8 mouse cellular contexts compared by ENCODE assay signal in the genomic region with DNA sequence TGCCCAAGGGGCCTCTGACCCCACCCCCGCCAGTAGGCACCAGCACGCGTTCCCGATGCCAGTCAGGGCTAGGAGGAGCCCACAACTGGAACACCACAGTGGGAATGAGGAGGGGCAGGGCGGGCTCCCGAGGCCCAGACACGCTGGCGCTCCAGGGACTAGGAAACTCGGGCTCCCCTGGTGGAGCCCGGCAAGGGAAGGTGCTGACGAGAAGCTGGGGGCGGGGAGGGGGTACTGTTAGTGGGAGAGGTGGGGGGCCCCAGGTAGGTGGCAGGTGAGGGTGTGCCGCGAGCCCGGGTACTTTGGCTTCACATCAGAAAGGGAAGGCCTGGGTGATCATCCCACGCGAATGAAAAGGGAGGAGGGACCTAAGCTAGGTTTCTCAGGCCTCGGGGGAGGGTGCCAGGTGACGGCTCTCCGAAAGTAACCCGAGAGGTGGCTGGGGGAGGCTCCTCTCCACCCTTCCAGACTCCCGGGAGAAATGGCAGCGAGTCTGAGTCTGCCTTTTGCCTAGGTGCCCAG. TPM values are rescaled to one million over a fixed set of nuclear protein-coding genes. Genes with fewer than 3 reads are reported as not detected.
A peak's percentile ranks its signal among the peaks of the same experiment; 100 is the strongest.
DNase-seq lines count a peak whose midpoint lies in the region; ATAC-seq lines count a peak whose summit lies in the region.

No protein-coding gene starts in this region.

- peak; percentile 77 for DNase-seq in cerebellum, adult 11-12 months
- no peak for DNase-seq in cerebellum, adult 9-10 months
- DNase-seq in MN1 (ENCODE audit: low spot score) (peak; percentile 59), liver (peak; percentile 54)
- DNase-seq in layer of hippocampus, adult 9-10 months (ENCODE audit: low spot score) = no peak

- peak overlapping the region; percentile 80 for H3K4me2 ChIP-seq in hindbrain, embryonic 13.5 days
- peak overlapping the region; percentile 82 for H3K4me2 ChIP-seq in neural tube, embryonic 12.5 days (replicated peaks)

- WGBS in hindbrain, embryonic 13.5 days = 3% methylated on average over 23 of the region's 23 CpGs
- under 1% methylated on average over 23 of the region's 23 CpGs for WGBS in neural tube, embryonic 12.5 days

- H3K9me3 ChIP-seq in erythroblast, embryonic 14.5 days (ENCODE audit: control insufficient read depth, low read length) = no peaks in the 10 kb centered on the region
- no peaks in the 10 kb centered on the region for H3K9me3 ChIP-seq in hindbrain, embryonic 13.5 days
- H3K9me3 ChIP-seq in neural tube, embryonic 12.5 days = no peaks in the 10 kb centered on the region

- H3K36me3 ChIP-seq in erythroblast, embryonic 14.5 days (ENCODE audit: control insufficient read depth) = peaks cover 27% of the 10 kb centered on the region
- no peaks in the 10 kb centered on the region for H3K36me3 ChIP-seq in hindbrain, embryonic 13.5 days
- H3K36me3 ChIP-seq in neural tube, embryonic 12.5 days = no peaks in the 10 kb centered on the region

- H3K4me3 ChIP-seq in erythroblast, embryonic 14.5 days (replicated peaks) = peak overlapping the region; percentile 91
- peak overlapping the region; percentile 48 for H3K4me3 ChIP-seq in hindbrain, embryonic 13.5 days
- H3K4me3 ChIP-seq in neural tube, embryonic 12.5 days = peak overlapping the region; percentile 55

- peak overlapping the region; percentile 72 for H3K9ac ChIP-seq in hindbrain, embryonic 13.5 days
- H3K9ac ChIP-seq in neural tube, embryonic 12.5 days = peak overlapping the region; percentile 64

- peaks cover 76% of the 10 kb centered on the region for H3K4me1 ChIP-seq in erythroblast, embryonic 14.5 days (ENCODE audit: control insufficient read depth)
- peaks cover 20% of the 10 kb centered on the region for H3K4me1 ChIP-seq in hindbrain, embryonic 13.5 days (replicated peaks)
- H3K4me1 ChIP-seq in neural tube, embryonic 12.5 days = peaks cover 15% of the 10 kb centered on the region

- ATAC-seq in hindbrain, embryonic 13.5 days (ENCODE audit: low FRiP score) = no peak
- no peak for ATAC-seq in neural tube, embryonic 12.5 days (ENCODE audit: low FRiP score, low read depth)

- H3K27ac ChIP-seq in hindbrain, embryonic 13.5 days = no peak overlapping the region
- no peak overlapping the region for H3K27ac ChIP-seq in neural tube, embryonic 12.5 days

- peaks cover 4% of the 10 kb centered on the region; the same call in 1 of the 2 replicates for H3K27me3 ChIP-seq in erythroblast, embryonic 14.5 days (ENCODE audit: control insufficient read depth)
- H3K27me3 ChIP-seq in hindbrain, embryonic 13.5 days = peaks cover 68% of the 10 kb centered on the region
- H3K27me3 ChIP-seq in neural tube, embryonic 12.5 days (replicated peaks) = peaks cover 43% of the 10 kb centered on the region

RNA-seq across cellular contexts. Expression of a gene that starts 0.9 kb away (rescaled TPM):
- polyA plus RNA-seq in erythroblast, embryonic 14.5 days (2012) = 3.0 and 3.8 TPM in 2 replicates
- 2.9 and 4.1 TPM in 2 replicates for polyA plus RNA-seq in hindbrain, embryonic 13.5 days (2015; fragmentation: Nextera tagmentation; extraction: Ambion mirVana)
- polyA plus RNA-seq in neural tube, embryonic 12.5 days (2016; fragmentation: Nextera tagmentation; extraction: Ambion mirVana) = 5.3 and 7.0 TPM in 2 replicates

Comparison
In these comparisons a context has a peak if more than half of its experiments do, and no peak if none do; other contexts are left out.
1. DNase-seq: peak in cerebellum, adult 11-12 months (single experiment), MN1 (single experiment) and liver (single experiment); none in cerebellum, adult 9-10 months (single experiment) and layer of hippocampus, adult 9-10 months (single experiment).
2. Peak in every context shown above with its lines, with median percentiles within 50 percentile points of each other: H3K4me3 ChIP-seq.